Mouse (Mus musculus) intestine, embryonic 15.5 days (tissue): Measurements from ENCODE around the gene Stpg2. TPM values are rescaled to one million over a fixed set of nuclear protein-coding genes. Genes with fewer than 3 reads are reported as not detected.

Source experiments
- ATAC-seq: fragments of 200-750 bp; cut with Nextera tagmentation; 2 replicates; pipeline ENCODE4 v1.8.0; 2017; ENCODE audit warnings: moderate TSS enrichment, moderate library complexity
- H3K27ac ChIP-seq: fragments of 300-500 bp; sonication (generic); 2 replicates; pipeline ENCODE4 v1.5.1; 2015; ENCODE audit warnings: mild to moderate bottlenecking, inconsistent platforms
- H3K27me3 ChIP-seq: fragments of 300-500 bp; sonication (generic); replicated peaks from 2 replicates; pipeline ENCODE4 v1.6.1; 2015; ENCODE audit warnings: inconsistent platforms
- H3K36me3 ChIP-seq: fragments of 300-500 bp; sonication (generic); 2 replicates; pipeline ENCODE4 v1.6.1; 2015; ENCODE audit warnings: inconsistent platforms
- H3K4me1 ChIP-seq: fragments of 300-500 bp; sonication (generic); replicated peaks from 2 replicates; pipeline ENCODE4 v1.6.1; 2015; ENCODE audit warnings: inconsistent platforms
- H3K4me2 ChIP-seq: fragments of 300-500 bp; sonication (generic); replicated peaks from 2 replicates; pipeline ENCODE4 v1.6.1; 2015; ENCODE audit warnings: mild to moderate bottlenecking, inconsistent platforms
- H3K4me3 ChIP-seq: fragments of 300-500 bp; sonication (generic); replicated peaks from 2 replicates; pipeline ENCODE4 v1.5.1; 2015; ENCODE audit warnings: inconsistent platforms
- H3K9ac ChIP-seq: fragments of 300-500 bp; sonication (generic); 2 replicates; pipeline ENCODE4 v1.6.1; 2015; ENCODE audit warnings: inconsistent platforms
- H3K9me3 ChIP-seq: fragments of 300-500 bp; sonication (generic); 2 replicates; pipeline ENCODE4 v1.6.1; 2016; ENCODE audit warnings: inconsistent platforms
- WGBS: fragments of 180-500 bp; shearing (Covaris S2); methylation state at CpG from one replicate; pipeline ENCODE4 v1.1.7; 2015; 5-methylcytosine and 5-hydroxymethylcytosine counted together
- polyA plus RNA-seq: library from polyadenylated mRNA; unstranded; fragments of >200 nt; fragmentation: Nextera tagmentation; extraction: Ambion mirVana; gene quantifications from 2 replicates; pipeline ENCODE4 v1.2.1, GENCODE M21; 2015

The Stpg2 gene
- 0.08 TPM in 1 of 2 replicates, not detected in the other for polyA plus RNA-seq

GRCm38 (mm10) chr3:139205444-139205998 lies at the start of gene Stpg2:
Gene Stpg2, plus strand, starts transcription at chr3:139205694.
- peak; percentile 100 for ATAC-seq
- Histone ChIP-seq H3K4me2 (peak within 1 kb of the TSS; percentile 86), H3K27me3 (peaks cover 7% of the 10 kb centered on the region; the same call in 1 of the 2 replicates), H3K4me1 (no peaks in the 10 kb centered on the region), H3K36me3 (no peaks in the 10 kb centered on the region), H3K9ac (peak within 1 kb of the TSS; percentile 59), H3K9me3 (no peaks in the 10 kb centered on the region), H3K4me3 (peak within 1 kb of the TSS; percentile 67), H3K27ac (peak within 1 kb of the TSS; percentile 95)
- 2% methylated on average over 49 of the region's 49 CpGs for WGBS

GRCm38 (mm10) chr3:139162146-139162545 lies 43.3 kb upstream of the Stpg2 start:
- Histone ChIP-seq H3K9ac (no peak overlapping the region), H3K27me3 (no peaks in the 10 kb centered on the region), H3K36me3 (no peaks in the 10 kb centered on the region), H3K4me3 (no peak overlapping the region), H3K27ac (no peak overlapping the region), H3K4me2 (no peak overlapping the region), H3K9me3 (no peaks in the 10 kb centered on the region), H3K4me1 (no peaks in the 10 kb centered on the region)
- WGBS: 17% methylated on average over 2 of the region's 2 CpGs
- ATAC-seq: no peak

- Histone ChIP-seq H3K27me3 (no peaks in the 10 kb centered on the region), H3K27ac (no peak overlapping the region), H3K36me3 (no peaks in the 10 kb centered on the region), H3K4me3 (no peak overlapping the region), H3K4me1 (no peaks in the 10 kb centered on the region), H3K4me2 (no peak overlapping the region), H3K9ac (no peak overlapping the region), H3K9me3 (no peaks in the 10 kb centered on the region)
- ATAC-seq: no peak
- WGBS: 71% methylated on average over 4 of the region's 4 CpGs
Measured at GRCm38 (mm10) chr3:139162658-139163057, 42.8 kb upstream of the Stpg2 start.

GRCm38 (mm10) chr3:139168510-139169269 lies 36.8 kb upstream of the Stpg2 start:
- Histone ChIP-seq H3K4me3 (no peak overlapping the region), H3K4me2 (no peak overlapping the region), H3K9ac (no peak overlapping the region), H3K27ac (no peak overlapping the region), H3K9me3 (no peaks in the 10 kb centered on the region), H3K27me3 (no peaks in the 10 kb centered on the region), H3K4me1 (no peaks in the 10 kb centered on the region), H3K36me3 (no peaks in the 10 kb centered on the region)
- ATAC-seq: no peak
- WGBS: 56% methylated on average over 4 of the region's 4 CpGs

GRCm38 (mm10) chr3:139169740-139170139 lies 35.8 kb upstream of the Stpg2 start:
- WGBS: 66% methylated on average over 1 of the region's 1 CpGs
- H3K9me3 ChIP-seq: no peaks in the 10 kb centered on the region
- no peak for ATAC-seq

GRCm38 (mm10) chr3:139176936-139177335 lies 28.6 kb upstream of the Stpg2 start:
- no peak for ATAC-seq
- Histone ChIP-seq H3K4me1 (no peaks in the 10 kb centered on the region), H3K4me3 (no peak overlapping the region), H3K27me3 (no peaks in the 10 kb centered on the region), H3K36me3 (no peaks in the 10 kb centered on the region), H3K27ac (no peak overlapping the region), H3K9me3 (no peaks in the 10 kb centered on the region), H3K9ac (no peak overlapping the region), H3K4me2 (no peak overlapping the region)
- WGBS: 76% methylated on average over 1 of the region's 1 CpGs

More at GRCm38 (mm10) chr3:139169740-139170139, 35.8 kb upstream of the Stpg2 start:
- Histone ChIP-seq H3K27ac (no peak overlapping the region), H3K36me3 (no peaks in the 10 kb centered on the region), H3K4me3 (no peak overlapping the region), H3K27me3 (no peaks in the 10 kb centered on the region), H3K4me2 (no peak overlapping the region), H3K9ac (no peak overlapping the region), H3K4me1 (no peaks in the 10 kb centered on the region)

GRCm38 (mm10) chr3:139191541-139191940 lies 14.0 kb upstream of the Stpg2 start:
- Histone ChIP-seq H3K27ac (no peak overlapping the region), H3K9ac (no peak overlapping the region), H3K9me3 (no peaks in the 10 kb centered on the region), H3K4me1 (no peaks in the 10 kb centered on the region), H3K4me2 (no peak overlapping the region), H3K4me3 (no peak overlapping the region), H3K36me3 (no peaks in the 10 kb centered on the region), H3K27me3 (no peaks in the 10 kb centered on the region)
- WGBS: 70% methylated on average over 1 of the region's 1 CpGs
- ATAC-seq: no peak

- Histone ChIP-seq H3K4me3 (no peak overlapping the region), H3K4me2 (no peak overlapping the region), H3K27me3 (no peaks in the 10 kb centered on the region), H3K9ac (no peak overlapping the region), H3K9me3 (no peaks in the 10 kb centered on the region), H3K4me1 (no peaks in the 10 kb centered on the region), H3K27ac (no peak overlapping the region), H3K36me3 (no peaks in the 10 kb centered on the region)
- ATAC-seq: no peak
Measured at GRCm38 (mm10) chr3:139193917-139194316, 11.6 kb upstream of the Stpg2 start.

- H3K27me3 ChIP-seq: peaks cover 6% of the 10 kb centered on the region; the same call in 1 of the 2 replicates
- 52% methylated on average over 3 of the region's 3 CpGs for WGBS
- H3K4me1 ChIP-seq: no peaks in the 10 kb centered on the region
- no peak overlapping the region for H3K4me2 ChIP-seq
- ATAC-seq: no peak
- H3K36me3 ChIP-seq: no peaks in the 10 kb centered on the region
- H3K27ac ChIP-seq: no peak overlapping the region
- no peak overlapping the region for H3K4me3 ChIP-seq
- no peaks in the 10 kb centered on the region for H3K9me3 ChIP-seq
- H3K9ac ChIP-seq: no peak overlapping the region
Measured at GRCm38 (mm10) chr3:139198412-139198811, 7.1 kb upstream of the Stpg2 start.

GRCm38 (mm10) chr3:139200324-139200723 lies 5.2 kb upstream of the Stpg2 start:
- Histone ChIP-seq H3K4me3 (no peak overlapping the region), H3K9me3 (no peaks in the 10 kb centered on the region), H3K9ac (no peak overlapping the region), H3K27ac (no peak overlapping the region), H3K36me3 (no peaks in the 10 kb centered on the region), H3K4me2 (no peak overlapping the region), H3K4me1 (no peaks in the 10 kb centered on the region), H3K27me3 (peaks cover 7% of the 10 kb centered on the region; the same call in 1 of the 2 replicates)
- no peak for ATAC-seq
- whole genome bisulfite sequencing: 78% methylated on average over 3 of the region's 3 CpGs

GRCm38 (mm10) chr3:139216945-139217344 lies 11.5 kb downstream of the Stpg2 start:
- H3K27me3 ChIP-seq: no peaks in the 10 kb centered on the region
- H3K36me3 ChIP-seq: no peaks in the 10 kb centered on the region
- no peaks in the 10 kb centered on the region for H3K4me1 ChIP-seq
- no peak overlapping the region for H3K9ac ChIP-seq
- no peak for ATAC-seq
- WGBS: 66% methylated on average over 9 of the region's 9 CpGs
- no peak overlapping the region for H3K27ac ChIP-seq
- no peaks in the 10 kb centered on the region for H3K9me3 ChIP-seq
- no peak overlapping the region for H3K4me2 ChIP-seq
- no peak overlapping the region for H3K4me3 ChIP-seq

GRCm38 (mm10) chr3:139225123-139225522 lies 19.6 kb downstream of the Stpg2 start:
- no peak overlapping the region for H3K27ac ChIP-seq
- WGBS: 76% methylated on average over 3 of the region's 3 CpGs
- no peaks in the 10 kb centered on the region for H3K9me3 ChIP-seq
- no peaks in the 10 kb centered on the region for H3K36me3 ChIP-seq
- no peak overlapping the region for H3K4me2 ChIP-seq
- H3K9ac ChIP-seq: no peak overlapping the region
- H3K4me1 ChIP-seq: no peaks in the 10 kb centered on the region
- no peak for ATAC-seq
- no peak overlapping the region for H3K4me3 ChIP-seq
- no peaks in the 10 kb centered on the region for H3K27me3 ChIP-seq

GRCm38 (mm10) chr3:139226811-139227210 lies 21.3 kb downstream of the Stpg2 start:
- no peak for ATAC-seq

More at GRCm38 (mm10) chr3:139226811-139227210, 21.3 kb downstream of the Stpg2 start:
- H3K4me1 ChIP-seq: no peaks in the 10 kb centered on the region
- no peaks in the 10 kb centered on the region for H3K9me3 ChIP-seq
- no peak overlapping the region for H3K4me3 ChIP-seq
- no peak overlapping the region for H3K4me2 ChIP-seq
- H3K27me3 ChIP-seq: no peaks in the 10 kb centered on the region
- no peaks in the 10 kb centered on the region for H3K36me3 ChIP-seq
- H3K9ac ChIP-seq: no peak overlapping the region
- 62% methylated on average over 4 of the region's 4 CpGs for WGBS
- no peak overlapping the region for H3K27ac ChIP-seq
